Mouse (Mus musculus): ENCODE data around the gene Entpd3. TPM values are rescaled to one million over a fixed set of nuclear protein-coding genes. Genes with fewer than 3 reads are reported as not detected.

The Entpd3 gene
- polyA plus RNA-seq, 1 experiment: 1.3 TPM

DNA sequence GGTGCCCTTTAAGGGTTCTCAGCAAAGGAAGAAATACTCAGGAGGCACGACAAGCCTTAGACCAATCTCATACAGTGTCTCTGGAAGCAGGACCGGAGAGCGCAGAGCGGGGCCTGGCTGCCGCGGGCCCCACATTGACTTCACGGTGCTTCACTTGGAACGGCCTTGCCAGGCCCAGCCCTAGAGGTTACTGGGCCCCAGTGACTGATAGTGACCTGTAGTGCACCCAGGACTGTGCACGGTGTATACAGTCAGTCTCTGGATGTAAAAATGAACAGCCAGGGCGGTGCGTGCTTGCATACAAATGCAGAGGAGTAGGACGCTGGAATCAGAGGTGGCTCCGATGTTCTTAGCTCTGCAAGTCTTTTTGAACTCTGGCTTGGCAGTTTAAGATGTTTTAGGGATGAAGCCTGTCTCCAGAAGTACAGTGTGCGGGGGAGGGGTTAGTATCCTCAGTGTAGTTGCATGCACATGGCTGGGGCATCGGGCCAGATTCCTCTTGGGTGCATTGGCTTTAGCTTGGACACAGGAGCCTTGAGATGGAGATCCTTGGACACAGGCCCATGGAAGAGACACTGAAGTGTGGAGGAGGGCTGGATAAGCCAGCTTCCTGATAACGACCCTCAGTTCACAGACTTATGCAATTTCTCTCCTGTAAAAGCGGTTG, 62.7 kb downstream of the Entpd3 start:
- Histone ChIP-seq H3K4me1 (ENCODE audit: control insufficient read depth, insufficient read depth, low read length) (peaks cover 4% of the 10 kb centered on the region), H3K27me3 (ENCODE audit: control insufficient read depth, insufficient read depth, low read length, poor library complexity, severe bottlenecking) (no peaks in the 10 kb centered on the region), H3K36me3 (ENCODE audit: control insufficient read depth, insufficient read depth, low read length, poor library complexity, severe bottlenecking) (no peaks in the 10 kb centered on the region), H3K27ac (ENCODE audit: insufficient read depth, low read length) (no peak overlapping the region), H3K4me3 (ENCODE audit: low read depth, low read length) (no peak overlapping the region), H3K9me3 (replicated peaks; ENCODE audit: control insufficient read depth, insufficient read depth, low read length, poor library complexity, severe bottlenecking) (no peaks in the 10 kb centered on the region), H3K9ac (ENCODE audit: low read depth, poor library complexity, severe bottlenecking) (no peak overlapping the region)
- TF ChIP-seq POLR2A (IDR thresholded peaks at IDR 0.05; ENCODE audit: insufficient read depth, low read length): no peak
- TF ChIP-seq EP300 (IDR thresholded peaks at IDR 0.05; ENCODE audit: insufficient read depth, low read depth, low read length): no peak
- no peak for TF ChIP-seq CTCF (IDR thresholded peaks at IDR 0.05; ENCODE audit: low read depth, low read length)

DNA sequence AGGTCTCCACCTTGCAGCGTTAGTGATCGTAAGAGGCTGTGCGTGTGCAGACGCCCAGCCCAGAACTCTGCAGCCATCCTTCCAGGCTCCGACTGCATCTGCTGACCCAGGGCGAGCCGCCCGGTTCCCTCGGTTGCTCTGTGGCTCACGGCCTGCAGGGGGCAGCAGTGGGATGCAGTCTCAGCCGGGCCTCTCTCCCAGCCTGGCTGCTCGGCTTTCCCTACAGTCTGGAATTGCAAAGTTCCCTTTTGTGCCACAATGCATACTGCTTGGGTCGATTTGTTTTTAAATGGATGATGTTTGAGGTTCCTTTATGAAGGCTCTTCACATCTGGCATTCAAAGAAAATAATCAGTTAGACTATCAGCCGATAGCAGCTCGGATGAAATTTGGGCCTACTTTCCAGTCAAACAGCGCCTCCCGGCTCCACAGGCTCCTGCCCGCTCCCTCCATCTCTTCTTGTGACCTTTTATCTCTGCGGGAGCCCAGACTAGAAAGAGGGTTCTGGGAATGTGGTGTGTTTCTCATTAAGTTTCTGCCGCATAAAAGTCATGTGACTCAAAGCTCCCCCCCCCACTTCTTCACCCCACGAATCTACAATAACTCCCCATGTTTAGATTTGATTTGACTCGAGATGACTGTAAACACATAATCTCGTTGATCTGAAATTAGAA, 63.4 kb downstream of the Entpd3 start:
- Histone ChIP-seq H3K27me3 (ENCODE audit: control insufficient read depth, insufficient read depth, low read length, poor library complexity, severe bottlenecking) (no peaks in the 10 kb centered on the region), H3K9me3 (replicated peaks; ENCODE audit: control insufficient read depth, insufficient read depth, low read length, poor library complexity, severe bottlenecking) (no peaks in the 10 kb centered on the region), H3K4me1 (ENCODE audit: control insufficient read depth, insufficient read depth, low read length) (peaks cover 4% of the 10 kb centered on the region), H3K27ac (ENCODE audit: insufficient read depth, low read length) (no peak overlapping the region), H3K36me3 (ENCODE audit: control insufficient read depth, insufficient read depth, low read length, poor library complexity, severe bottlenecking) (no peaks in the 10 kb centered on the region), H3K4me3 (ENCODE audit: low read depth, low read length) (no peak overlapping the region), H3K9ac (ENCODE audit: low read depth, poor library complexity, severe bottlenecking) (peak overlapping the region; percentile 63; the same call in 1 of the 2 replicates)
- TF ChIP-seq POLR2A (IDR thresholded peaks at IDR 0.05; ENCODE audit: insufficient read depth, low read length): no peak
- TF ChIP-seq CTCF (IDR thresholded peaks at IDR 0.05; ENCODE audit: low read depth, low read length): peak; percentile 82

DNA sequence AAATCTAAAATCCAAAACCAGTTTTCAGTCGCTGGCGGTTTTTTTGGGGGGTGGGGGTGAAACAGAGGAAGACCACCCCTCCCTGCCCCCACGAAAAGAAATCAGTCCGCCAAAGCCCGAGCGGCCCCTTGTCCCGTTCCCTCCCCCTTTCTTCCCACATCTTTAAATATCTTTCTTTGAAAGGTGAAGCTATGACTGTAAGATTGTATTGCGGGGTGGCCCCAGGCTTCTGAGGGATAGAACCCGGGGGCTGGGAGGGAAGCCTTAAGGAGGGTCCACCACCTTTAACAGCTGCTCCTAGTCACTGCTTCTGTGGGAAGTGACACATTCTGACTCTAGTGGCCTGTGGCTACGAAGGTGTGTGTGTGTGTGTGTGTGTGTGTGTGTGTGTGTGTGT, 63.9 kb downstream of the Entpd3 start:
- TF ChIP-seq CTCF (IDR thresholded peaks at IDR 0.05; ENCODE audit: low read depth, low read length) (no peak), POLR2A (IDR thresholded peaks at IDR 0.05; ENCODE audit: insufficient read depth, low read length) (no peak), EP300 (IDR thresholded peaks at IDR 0.05; ENCODE audit: insufficient read depth, low read depth, low read length) (no peak)
- H3K9me3 ChIP-seq (replicated peaks; ENCODE audit: control insufficient read depth, insufficient read depth, low read length, poor library complexity, severe bottlenecking): no peaks in the 10 kb centered on the region
- no peaks in the 10 kb centered on the region for H3K27me3 ChIP-seq (ENCODE audit: control insufficient read depth, insufficient read depth, low read length, poor library complexity, severe bottlenecking)
- no peak overlapping the region for H3K27ac ChIP-seq (ENCODE audit: insufficient read depth, low read length)
- H3K4me3 ChIP-seq (ENCODE audit: low read depth, low read length): peak overlapping the region; percentile 17
- peak overlapping the region; percentile 63; the same call in 1 of the 2 replicates for H3K9ac ChIP-seq (ENCODE audit: low read depth, poor library complexity, severe bottlenecking)
- peaks cover 4% of the 10 kb centered on the region for H3K4me1 ChIP-seq (ENCODE audit: control insufficient read depth, insufficient read depth, low read length)
- no peaks in the 10 kb centered on the region for H3K36me3 ChIP-seq (ENCODE audit: control insufficient read depth, insufficient read depth, low read length, poor library complexity, severe bottlenecking)

DNA sequence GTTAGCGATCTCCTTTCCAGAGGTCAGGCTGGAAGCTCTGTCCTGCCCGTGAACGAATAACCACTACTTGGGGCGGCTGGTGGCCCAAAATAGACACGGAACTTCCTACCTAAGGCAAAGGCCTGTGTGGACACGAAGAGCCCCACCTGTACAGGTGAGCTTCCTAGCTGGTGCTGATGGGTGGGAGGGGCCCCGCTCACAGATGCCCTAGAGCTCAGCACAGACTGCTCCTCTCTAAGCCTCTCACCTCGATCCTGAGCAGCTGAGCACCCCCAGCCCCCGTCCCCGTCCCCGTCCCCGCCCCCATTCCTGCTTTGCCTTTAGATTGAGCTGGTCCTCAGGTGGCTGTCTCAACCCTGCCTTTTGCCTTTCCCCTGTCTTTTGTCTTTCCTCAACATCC, 64.3 kb downstream of the Entpd3 start:
- Histone ChIP-seq H3K27ac (ENCODE audit: insufficient read depth, low read length) (no peak overlapping the region), H3K9ac (ENCODE audit: low read depth, poor library complexity, severe bottlenecking) (no peak overlapping the region), H3K4me1 (ENCODE audit: control insufficient read depth, insufficient read depth, low read length) (peaks cover 4% of the 10 kb centered on the region), H3K4me3 (ENCODE audit: low read depth, low read length) (peak overlapping the region; percentile 17), H3K36me3 (ENCODE audit: control insufficient read depth, insufficient read depth, low read length, poor library complexity, severe bottlenecking) (no peaks in the 10 kb centered on the region), H3K9me3 (replicated peaks; ENCODE audit: control insufficient read depth, insufficient read depth, low read length, poor library complexity, severe bottlenecking) (no peaks in the 10 kb centered on the region), H3K27me3 (ENCODE audit: control insufficient read depth, insufficient read depth, low read length, poor library complexity, severe bottlenecking) (no peaks in the 10 kb centered on the region)
- TF ChIP-seq CTCF (IDR thresholded peaks at IDR 0.05; ENCODE audit: low read depth, low read length): no peak
- no peak for TF ChIP-seq EP300 (IDR thresholded peaks at IDR 0.05; ENCODE audit: insufficient read depth, low read depth, low read length)
- TF ChIP-seq POLR2A (IDR thresholded peaks at IDR 0.05; ENCODE audit: insufficient read depth, low read length): no peak

DNA sequence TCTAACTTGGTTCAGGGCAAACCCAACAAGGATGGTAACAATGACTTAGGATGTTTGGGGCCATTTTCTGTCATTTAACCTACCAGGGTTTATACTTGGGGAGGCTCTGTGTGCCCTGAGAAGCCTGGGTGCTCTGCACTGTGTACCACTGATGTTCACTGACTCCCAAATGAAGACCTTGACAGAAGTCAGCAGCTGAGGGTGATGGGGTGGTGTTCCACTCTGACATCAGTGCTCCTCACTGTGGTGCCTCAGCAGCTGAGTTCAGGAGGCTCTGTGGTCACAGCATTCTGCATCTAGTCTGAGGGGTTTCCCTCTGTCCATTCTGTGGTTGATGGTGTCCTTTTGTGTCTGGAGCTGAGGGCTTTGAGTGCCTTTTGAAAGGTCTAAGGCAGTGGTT, 71.4 kb downstream of the Entpd3 start:
- no peaks in the 10 kb centered on the region for H3K4me1 ChIP-seq (ENCODE audit: control insufficient read depth, insufficient read depth, low read length)
- no peaks in the 10 kb centered on the region for H3K27me3 ChIP-seq (ENCODE audit: control insufficient read depth, insufficient read depth, low read length, poor library complexity, severe bottlenecking)
- no peak overlapping the region for H3K4me3 ChIP-seq (ENCODE audit: low read depth, low read length)
- no peaks in the 10 kb centered on the region; the same call in 1 of the 2 replicates for H3K9me3 ChIP-seq (replicated peaks; ENCODE audit: control insufficient read depth, insufficient read depth, low read length, poor library complexity, severe bottlenecking)
- no peaks in the 10 kb centered on the region for H3K36me3 ChIP-seq (ENCODE audit: control insufficient read depth, insufficient read depth, low read length, poor library complexity, severe bottlenecking)
- H3K9ac ChIP-seq (ENCODE audit: low read depth, poor library complexity, severe bottlenecking): no peak overlapping the region
- TF ChIP-seq POLR2A (IDR thresholded peaks at IDR 0.05; ENCODE audit: insufficient read depth, low read length): no peak
- no peak for TF ChIP-seq CTCF (IDR thresholded peaks at IDR 0.05; ENCODE audit: low read depth, low read length)
- no peak for TF ChIP-seq EP300 (IDR thresholded peaks at IDR 0.05; ENCODE audit: insufficient read depth, low read depth, low read length)
- H3K27ac ChIP-seq (ENCODE audit: insufficient read depth, low read length): no peak overlapping the region

DNA sequence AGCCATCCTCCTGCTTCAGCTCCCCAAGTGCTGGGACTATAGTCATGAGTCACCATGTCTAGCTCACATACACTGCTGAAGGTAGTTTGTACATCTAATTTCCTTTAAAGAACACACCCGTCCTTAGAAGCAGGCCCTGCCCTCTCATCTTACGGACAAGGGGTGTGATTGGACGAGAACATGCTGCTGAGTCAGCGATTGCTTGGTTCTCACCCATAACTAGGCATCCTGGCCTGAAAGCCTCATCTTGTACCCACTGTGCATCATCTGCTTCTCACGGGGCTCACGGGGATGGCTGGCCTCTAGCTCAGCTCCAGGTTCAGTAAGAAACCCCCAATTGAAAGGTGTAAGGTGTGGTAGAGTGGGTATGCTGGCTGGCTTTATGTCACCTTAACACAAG, 74.4 kb downstream of the Entpd3 start:
- Histone ChIP-seq H3K27ac (ENCODE audit: insufficient read depth, low read length) (no peak overlapping the region), H3K9me3 (replicated peaks; ENCODE audit: control insufficient read depth, insufficient read depth, low read length, poor library complexity, severe bottlenecking) (no peaks in the 10 kb centered on the region; the same call in 1 of the 2 replicates), H3K36me3 (ENCODE audit: control insufficient read depth, insufficient read depth, low read length, poor library complexity, severe bottlenecking) (no peaks in the 10 kb centered on the region), H3K4me3 (ENCODE audit: low read depth, low read length) (no peak overlapping the region), H3K4me1 (ENCODE audit: control insufficient read depth, insufficient read depth, low read length) (no peaks in the 10 kb centered on the region), H3K27me3 (ENCODE audit: control insufficient read depth, insufficient read depth, low read length, poor library complexity, severe bottlenecking) (no peaks in the 10 kb centered on the region), H3K9ac (ENCODE audit: low read depth, poor library complexity, severe bottlenecking) (no peak overlapping the region)
- no peak for TF ChIP-seq EP300 (IDR thresholded peaks at IDR 0.05; ENCODE audit: insufficient read depth, low read depth, low read length)
- no peak for TF ChIP-seq CTCF (IDR thresholded peaks at IDR 0.05; ENCODE audit: low read depth, low read length)
- no peak for TF ChIP-seq POLR2A (IDR thresholded peaks at IDR 0.05; ENCODE audit: insufficient read depth, low read length)

Other genes starting within 250 kb of the Entpd3 start
- gene Myrip, start 238.3 kb upstream of the Entpd3 start, polyA plus RNA-seq (2011; ENCODE audit: insufficient read depth, insufficient read length, low read depth, missing spikeins): 0.24 TPM in 1 of 2 replicates, not detected in the other
- gene Eif1b, start 47.6 kb upstream of the Entpd3 start, polyA plus RNA-seq (2011; ENCODE audit: insufficient read depth, insufficient read length, low read depth, missing spikeins): 27.0 TPM in 2 replicates
- gene Rpl14, start 31.6 kb downstream of the Entpd3 start, polyA plus RNA-seq (2011; ENCODE audit: insufficient read depth, insufficient read length, low read depth, missing spikeins): 1,004 and 1,061 TPM in 2 replicates